Mouse (Mus musculus) heart, embryonic 16.5 days (tissue): ENCODE results near the gene Cabp1. TPM values are rescaled to one million over a fixed set of nuclear protein-coding genes. Genes with fewer than 3 reads are reported as not detected.
A peak's percentile ranks its signal among the peaks of the same experiment; 100 is the strongest.

Experiments used
- ATAC-seq: fragments of 200-750 bp; cut with Nextera tagmentation; replicated peaks from 2 replicates; pipeline ENCODE4 v1.8.0; 2017; ENCODE audit warnings: moderate number of reproducible peaks; ENCODE audit not compliant: insufficient read depth, low FRiP score; ENCODE audit errors: extremely low read depth
- H3K27ac ChIP-seq: fragments of 300-500 bp; sonication (generic); 2 replicates; pipeline ENCODE4 v1.5.1; 2014; ENCODE audit warnings: mild to moderate bottlenecking, low read length, control low read depth, moderate library complexity
- H3K27me3 ChIP-seq: fragments of 300-500 bp; sonication (generic); 2 replicates; pipeline ENCODE4 v1.6.1; 2014; ENCODE audit warnings: low read length, mixed read lengths; ENCODE audit not compliant: control insufficient read depth, insufficient read depth
- H3K36me3 ChIP-seq: fragments of 300-500 bp; sonication (generic); 2 replicates; pipeline ENCODE4 v1.6.1; 2014; ENCODE audit not compliant: control insufficient read depth, insufficient read depth
- H3K4me1 ChIP-seq: fragments of 300-500 bp; sonication (generic); 2 replicates; pipeline ENCODE4 v1.6.1; 2014; ENCODE audit warnings: low read length, mixed read lengths; ENCODE audit not compliant: control insufficient read depth, insufficient read depth
- H3K4me2 ChIP-seq: fragments of 300-500 bp; sonication (generic); 2 replicates; pipeline ENCODE4 v1.6.1; 2014; ENCODE audit warnings: low read depth, mild to moderate bottlenecking, control low read depth, low read length
- H3K4me3 ChIP-seq: fragments of 300-500 bp; sonication (generic); 2 replicates; pipeline ENCODE4 v1.5.1; 2014; ENCODE audit warnings: mild to moderate bottlenecking, control low read depth, low read length
- H3K9ac ChIP-seq: fragments of 300-500 bp; sonication (generic); 2 replicates; pipeline ENCODE4 v1.6.1; 2014; ENCODE audit warnings: low read length, control low read depth
- H3K9me3 ChIP-seq: fragments of 300-500 bp; sonication (generic); replicated peaks from 2 replicates; pipeline ENCODE4 v1.6.1; 2016; ENCODE audit warnings: low read length; ENCODE audit not compliant: control insufficient read depth
- WGBS: fragments of 180-500 bp; shearing (Covaris S2); extraction: QIAGEN DNeasy Blood & Tissue Kit; methylation state at CpG from one replicate; pipeline ENCODE4 v1.1.7; 2014; 5-methylcytosine and 5-hydroxymethylcytosine counted together
- polyA plus RNA-seq: library from polyadenylated mRNA; unstranded; fragments of >200 nt; fragmentation: Nextera tagmentation; extraction: Ambion mirVana; gene quantifications from 2 replicates; pipeline ENCODE4 v1.2.1, GENCODE M21; 2015

Cabp1 gene
- polyA plus RNA-seq, 1 experiment from 2014 or later: 0.51 TPM

- Histone ChIP-seq H3K4me2 (peak overlapping the region; percentile 32), H3K4me1 (peaks cover 23% of the 10 kb centered on the region), H3K36me3 (no peaks in the 10 kb centered on the region), H3K27ac (0 out of 2 replicates have a peak overlapping the region, but pooled peaks have one; percentile 11), H3K9me3 (no peaks in the 10 kb centered on the region), H3K9ac (no peak overlapping the region), H3K27me3 (peaks cover 3% of the 10 kb centered on the region), H3K4me3 (peak overlapping the region; percentile 18; the same call in 1 of the 2 replicates)
- WGBS: 23% methylated on average over 15 of the region's 15 CpGs
- ATAC-seq: no peak
Measured at GRCm38 (mm10) chr5:115184726-115185125, 9.5 kb downstream of the Cabp1 start.

GRCm38 (mm10) chr5:115183482-115183881, 10.7 kb downstream of the Cabp1 start:
- no peak for ATAC-seq
- Histone ChIP-seq H3K9ac (peak overlapping the region; percentile 22), H3K36me3 (no peaks in the 10 kb centered on the region), H3K4me1 (peaks cover 23% of the 10 kb centered on the region), H3K4me3 (no peak overlapping the region), H3K9me3 (no peaks in the 10 kb centered on the region), H3K4me2 (no peak overlapping the region), H3K27me3 (no peaks in the 10 kb centered on the region; the same call in 1 of the 2 replicates), H3K27ac (peak overlapping the region; percentile 43)
- WGBS: 40% methylated on average over 10 of the region's 10 CpGs

GRCm38 (mm10) chr5:115182925-115183324, 11.3 kb downstream of the Cabp1 start:
- Histone ChIP-seq H3K4me1 (peaks cover 23% of the 10 kb centered on the region), H3K27ac (peak overlapping the region; percentile 43), H3K27me3 (no peaks in the 10 kb centered on the region; the same call in 1 of the 2 replicates), H3K36me3 (no peaks in the 10 kb centered on the region), H3K9me3 (no peaks in the 10 kb centered on the region), H3K9ac (peak overlapping the region; percentile 22), H3K4me3 (no peak overlapping the region), H3K4me2 (no peak overlapping the region)
- 59% methylated on average over 8 of the region's 8 CpGs for WGBS
- no peak for ATAC-seq

- Histone ChIP-seq H3K27ac (0 out of 2 replicates have a peak overlapping the region, but pooled peaks have one; percentile 3), H3K4me1 (peaks cover 23% of the 10 kb centered on the region), H3K9me3 (no peaks in the 10 kb centered on the region), H3K4me3 (no peak overlapping the region), H3K36me3 (no peaks in the 10 kb centered on the region), H3K27me3 (no peaks in the 10 kb centered on the region; the same call in 1 of the 2 replicates), H3K9ac (no peak overlapping the region), H3K4me2 (no peak overlapping the region)
- 61% methylated on average over 13 of the region's 13 CpGs for WGBS
- ATAC-seq: peak; percentile 30; the same call in 1 of the 2 replicates
Measured at GRCm38 (mm10) chr5:115181248-115181940, 12.8 kb downstream of the Cabp1 start.

- Histone ChIP-seq H3K27ac (no peak overlapping the region), H3K9ac (no peak overlapping the region), H3K27me3 (no peaks in the 10 kb centered on the region), H3K4me3 (no peak overlapping the region), H3K36me3 (no peaks in the 10 kb centered on the region), H3K4me2 (no peak overlapping the region), H3K9me3 (no peaks in the 10 kb centered on the region), H3K4me1 (peaks cover 23% of the 10 kb centered on the region)
- ATAC-seq: no peak
- WGBS: 91% methylated on average over 11 of the region's 11 CpGs
Measured at GRCm38 (mm10) chr5:115179596-115179995, 14.6 kb downstream of the Cabp1 start.

GRCm38 (mm10) chr5:115177866-115178265, 16.3 kb downstream of the Cabp1 start:
- no peak overlapping the region for H3K27ac ChIP-seq
- no peaks in the 10 kb centered on the region for H3K27me3 ChIP-seq
- H3K4me1 ChIP-seq: peaks cover 14% of the 10 kb centered on the region
- 0 out of 2 replicates have a peak, but pooled peaks cover 3% of the 10 kb centered on the region for H3K9me3 ChIP-seq
- no peak overlapping the region for H3K4me3 ChIP-seq
- 70% methylated on average over 6 of the region's 6 CpGs for WGBS
- no peak for ATAC-seq
- no peaks in the 10 kb centered on the region for H3K36me3 ChIP-seq
- H3K9ac ChIP-seq: no peak overlapping the region
- H3K4me2 ChIP-seq: no peak overlapping the region

GRCm38 (mm10) chr5:115174554-115174953, 19.6 kb downstream of the Cabp1 start:
- Histone ChIP-seq H3K9ac (no peak overlapping the region), H3K9me3 (0 out of 2 replicates have a peak, but pooled peaks cover 3% of the 10 kb centered on the region), H3K4me1 (no peaks in the 10 kb centered on the region), H3K27ac (no peak overlapping the region), H3K27me3 (no peaks in the 10 kb centered on the region), H3K36me3 (no peaks in the 10 kb centered on the region), H3K4me2 (no peak overlapping the region), H3K4me3 (no peak overlapping the region)
- 93% methylated on average over 1 of the region's 1 CpGs for whole genome bisulfite sequencing
- no peak for ATAC-seq

- no peak overlapping the region for H3K27ac ChIP-seq
- peaks cover 18% of the 10 kb centered on the region for H3K4me1 ChIP-seq
- H3K4me2 ChIP-seq: no peak overlapping the region
- no peak for ATAC-seq
- no peak overlapping the region for H3K4me3 ChIP-seq
- H3K27me3 ChIP-seq: no peaks in the 10 kb centered on the region
- H3K9me3 ChIP-seq: 0 out of 2 replicates have a peak, but pooled peaks cover 3% of the 10 kb centered on the region
- H3K9ac ChIP-seq: no peak overlapping the region
- no peaks in the 10 kb centered on the region for H3K36me3 ChIP-seq
- WGBS: 76% methylated on average over 8 of the region's 8 CpGs
Measured at GRCm38 (mm10) chr5:115170150-115170549, 24.0 kb downstream of the Cabp1 start.

- H3K27ac ChIP-seq: no peak overlapping the region
Measured at GRCm38 (mm10) chr5:115168641-115169415, 25.4 kb downstream of the Cabp1 start.

More at GRCm38 (mm10) chr5:115168641-115169415, 25.4 kb downstream of the Cabp1 start:
- no peak for ATAC-seq
- Histone ChIP-seq H3K4me1 (peaks cover 18% of the 10 kb centered on the region), H3K36me3 (no peaks in the 10 kb centered on the region), H3K4me3 (no peak overlapping the region), H3K27me3 (no peaks in the 10 kb centered on the region), H3K4me2 (peak overlapping the region; percentile 26; the same call in 1 of the 2 replicates), H3K9me3 (0 out of 2 replicates have a peak, but pooled peaks cover 1% of the 10 kb centered on the region), H3K9ac (0 out of 2 replicates have a peak overlapping the region, but pooled peaks have one; percentile 34)
- 44% methylated on average over 27 of the region's 27 CpGs for WGBS
